9 mouse cellular contexts compared by ENCODE assay signal in genomic region chr8:71404951-71405351, GRCm38 (mm10). TPM values are rescaled to one million over a fixed set of nuclear protein-coding genes. Genes with fewer than 3 reads are reported as not detected.
DNase-seq lines count a peak whose midpoint lies in the region; ATAC-seq and TF ChIP-seq lines count a peak whose summit lies in the region.
"Had no signal": no experiment of that assay in that cellular context is flagged by ENCODE, and none has a peak within 500 bp of the region (broad histone marks: within the 10 kb centered on the region; RNA-seq: fewer than 3 reads in every experiment).

No protein-coding gene starts in this region.

- peaks cover 57% of the 10 kb centered on the region for H3K36me3 ChIP-seq in forebrain, embryonic 10.5 days (replicated peaks)
- H3K36me3 ChIP-seq in forebrain, embryonic 14.5 days (ENCODE audit: control insufficient read depth, insufficient read depth, low read length) = peaks cover 32% of the 10 kb centered on the region
- peaks cover 3% of the 10 kb centered on the region; the same call in 1 of the 2 replicates for H3K36me3 ChIP-seq in midbrain, embryonic 11.5 days (ENCODE audit: control insufficient read depth, insufficient read depth, low read length)
- H3K36me3 ChIP-seq in midbrain, embryonic 15.5 days (replicated peaks) = no peaks in the 10 kb centered on the region
- 0 out of 2 replicates have a peak, but pooled peaks cover 4% of the 10 kb centered on the region for H3K36me3 ChIP-seq in kidney, postnatal 0 days (ENCODE audit: insufficient read depth, low read length)
- peaks cover 24% of the 10 kb centered on the region; the same call in 1 of the 2 replicates for H3K36me3 ChIP-seq in stomach, embryonic 16.5 days (ENCODE audit: control insufficient read depth, insufficient read depth, low read length)

- no peaks in the 10 kb centered on the region for H3K9me3 ChIP-seq in forebrain, embryonic 10.5 days
- H3K9me3 ChIP-seq in forebrain, embryonic 14.5 days (replicated peaks; ENCODE audit: control insufficient read depth, low read length) = no peaks in the 10 kb centered on the region
- H3K9me3 ChIP-seq in midbrain, embryonic 11.5 days (ENCODE audit: control insufficient read depth, low read length) = no peaks in the 10 kb centered on the region
- no peaks in the 10 kb centered on the region for H3K9me3 ChIP-seq in midbrain, embryonic 15.5 days
- no peaks in the 10 kb centered on the region for H3K9me3 ChIP-seq in kidney, postnatal 0 days (replicated peaks; ENCODE audit: low read length)
- no peaks in the 10 kb centered on the region for H3K9me3 ChIP-seq in stomach, embryonic 16.5 days (replicated peaks; ENCODE audit: control insufficient read depth, low read length)

- H3K9ac ChIP-seq in forebrain, embryonic 14.5 days (ENCODE audit: low read length) = no peak overlapping the region
- H3K9ac ChIP-seq in midbrain, embryonic 11.5 days (ENCODE audit: low read length) = no peak overlapping the region
- H3K9ac ChIP-seq in midbrain, embryonic 15.5 days = no peak overlapping the region
- no peak overlapping the region for H3K9ac ChIP-seq in kidney, postnatal 0 days (ENCODE audit: low read depth, low read length)
- H3K9ac ChIP-seq in stomach, embryonic 16.5 days (ENCODE audit: low read length) = no peak overlapping the region

- no peak for ATAC-seq in forebrain, embryonic 14.5 days
- ATAC-seq in midbrain, embryonic 11.5 days (ENCODE audit: low FRiP score) = no peak
- ATAC-seq in midbrain, embryonic 15.5 days (replicated peaks) = no peak
- ATAC-seq in kidney, postnatal 0 days (replicated peaks; ENCODE audit: low FRiP score, low read depth) = no peak
- ATAC-seq in stomach, embryonic 16.5 days (ENCODE audit: insufficient read depth, low FRiP score) = no peak

- no peak overlapping the region for H3K4me2 ChIP-seq in forebrain, embryonic 14.5 days (ENCODE audit: low read length)
- peak overlapping the region; percentile 95 for H3K4me2 ChIP-seq in midbrain, embryonic 11.5 days
- H3K4me2 ChIP-seq in midbrain, embryonic 15.5 days = no peak overlapping the region
- H3K4me2 ChIP-seq in kidney, postnatal 0 days (ENCODE audit: low read length) = no peak overlapping the region
- peak overlapping the region; percentile 96 for H3K4me2 ChIP-seq in stomach, embryonic 16.5 days (ENCODE audit: low read depth, low read length)

- no peak overlapping the region for H3K27ac ChIP-seq in forebrain, embryonic 10.5 days
- no peak overlapping the region for H3K27ac ChIP-seq in forebrain, embryonic 14.5 days (ENCODE audit: low read depth, low read length)
- H3K27ac ChIP-seq in midbrain, embryonic 11.5 days (ENCODE audit: low read depth, low read length) = no peak overlapping the region
- no peak overlapping the region for H3K27ac ChIP-seq in midbrain, embryonic 15.5 days
- H3K27ac ChIP-seq in kidney, postnatal 0 days = no peak overlapping the region
- H3K27ac ChIP-seq in stomach, embryonic 16.5 days (ENCODE audit: low read length) = no peak overlapping the region

- 88% methylated on average over 9 of the region's 9 CpGs for WGBS in forebrain, embryonic 10.5 days
- 88% methylated on average over 9 of the region's 9 CpGs for WGBS in forebrain, embryonic 14.5 days
- 90% methylated on average over 9 of the region's 9 CpGs for whole genome bisulfite sequencing in midbrain, embryonic 11.5 days
- 87% methylated on average over 9 of the region's 9 CpGs for WGBS in midbrain, embryonic 15.5 days
- 66% methylated on average over 9 of the region's 9 CpGs for WGBS in kidney, postnatal 0 days
- 82% methylated on average over 9 of the region's 9 CpGs for WGBS in stomach, embryonic 16.5 days

- no peaks in the 10 kb centered on the region for H3K27me3 ChIP-seq in forebrain, embryonic 10.5 days (ENCODE audit: poor library complexity, severe bottlenecking)
- no peaks in the 10 kb centered on the region for H3K27me3 ChIP-seq in forebrain, embryonic 14.5 days (replicated peaks; ENCODE audit: control insufficient read depth, insufficient read depth, low read length)
- no peaks in the 10 kb centered on the region for H3K27me3 ChIP-seq in midbrain, embryonic 11.5 days (ENCODE audit: control insufficient read depth, insufficient read depth, low read length)
- no peaks in the 10 kb centered on the region for H3K27me3 ChIP-seq in midbrain, embryonic 15.5 days (replicated peaks)
- no peaks in the 10 kb centered on the region for H3K27me3 ChIP-seq in kidney, postnatal 0 days (ENCODE audit: insufficient read depth, low read length)
- no peaks in the 10 kb centered on the region for H3K27me3 ChIP-seq in stomach, embryonic 16.5 days (ENCODE audit: control insufficient read depth, insufficient read depth, low read length)
- H3K27me3 ChIP-seq: Patski had no signal

- peak overlapping the region; percentile 73 for H3K4me3 ChIP-seq in forebrain, embryonic 10.5 days
- no peak overlapping the region for H3K4me3 ChIP-seq in forebrain, embryonic 14.5 days (ENCODE audit: low read depth, low read length)
- H3K4me3 ChIP-seq in midbrain, embryonic 11.5 days (ENCODE audit: low read depth, low read length) = no peak overlapping the region
- H3K4me3 ChIP-seq in midbrain, embryonic 15.5 days = no peak overlapping the region
- H3K4me3 ChIP-seq in kidney, postnatal 0 days (replicated peaks; ENCODE audit: low read depth, low read length) = peak overlapping the region; percentile 44; the same call in 1 of the 2 replicates
- H3K4me3 ChIP-seq in stomach, embryonic 16.5 days (replicated peaks; ENCODE audit: low read length) = no peak overlapping the region

- DNase-seq in forebrain, embryonic 10.5 days (ENCODE audit: extremely low spot score, low spot score) = peak; percentile 13
- DNase-seq in forebrain, embryonic 14.5 days (ENCODE audit: low spot score) = no peak
- no peak for DNase-seq in midbrain, embryonic 11.5 days (ENCODE audit: low spot score, missing footprints)
- no peak for DNase-seq in kidney, postnatal 0 days (ENCODE audit: low spot score)
- no peak for DNase-seq in embryo, embryonic 9.5 days (ENCODE audit: extremely low spot score)
- DNase-seq in ovary, postnatal 10 days (ENCODE audit: low spot score) = no peak

- TF ChIP-seq CTCF in kidney, postnatal 0 days (IDR thresholded peaks at IDR 0.05; ENCODE audit: low read depth) = no peak

- H3K4me1 ChIP-seq in forebrain, embryonic 10.5 days = peaks cover 30% of the 10 kb centered on the region
- H3K4me1 ChIP-seq in forebrain, embryonic 14.5 days (ENCODE audit: control insufficient read depth, insufficient read depth, low read length) = peaks cover 11% of the 10 kb centered on the region
- peaks cover 3% of the 10 kb centered on the region; the same call in 1 of the 2 replicates for H3K4me1 ChIP-seq in midbrain, embryonic 11.5 days (ENCODE audit: control insufficient read depth, insufficient read depth, low read length)
- peaks cover 18% of the 10 kb centered on the region for H3K4me1 ChIP-seq in midbrain, embryonic 15.5 days
- peaks cover 7% of the 10 kb centered on the region for H3K4me1 ChIP-seq in kidney, postnatal 0 days (replicated peaks; ENCODE audit: insufficient read depth, low read length)
- H3K4me1 ChIP-seq in stomach, embryonic 16.5 days (ENCODE audit: control insufficient read depth, insufficient read depth, low read length) = peaks cover 20% of the 10 kb centered on the region

RNA-seq across cellular contexts. Expression of gene Ankle1, which starts 0.9 kb away (rescaled TPM):
- polyA plus RNA-seq in forebrain, embryonic 10.5 days (2016; fragmentation: Nextera tagmentation; extraction: Ambion mirVana) = 47.3 and 51.2 TPM in 2 replicates
- 4.3 and 7.2 TPM in 2 replicates for polyA plus RNA-seq in forebrain, embryonic 14.5 days (2014; fragmentation: Nextera tagmentation; extraction: Ambion mirVana)
- polyA plus RNA-seq in midbrain, embryonic 11.5 days (2014; fragmentation: Nextera tagmentation; extraction: Ambion mirVana) = 14.9 and 16.3 TPM in 2 replicates
- polyA plus RNA-seq in midbrain, embryonic 15.5 days (2015; fragmentation: Nextera tagmentation; extraction: Ambion mirVana) = 6.5 and 6.7 TPM in 2 replicates
- polyA plus RNA-seq in kidney, postnatal 0 days (2015; fragmentation: Nextera tagmentation; extraction: Ambion mirVana) = 7.9 and 9.2 TPM in 2 replicates
- 38.7 and 42.5 TPM in 2 replicates for polyA plus RNA-seq in stomach, embryonic 16.5 days (2015; fragmentation: Nextera tagmentation; extraction: Ambion mirVana)

RNA-seq across cellular contexts. Expression of gene Babam1, which starts 8.3 kb away (rescaled TPM):
- 106 and 108 TPM in 2 replicates for polyA plus RNA-seq in forebrain, embryonic 10.5 days (2016; fragmentation: Nextera tagmentation; extraction: Ambion mirVana)
- 91.7 and 97.0 TPM in 2 replicates for polyA plus RNA-seq in forebrain, embryonic 14.5 days (2014; fragmentation: Nextera tagmentation; extraction: Ambion mirVana)
- 99.0 and 99.2 TPM in 2 replicates for polyA plus RNA-seq in midbrain, embryonic 11.5 days (2014; fragmentation: Nextera tagmentation; extraction: Ambion mirVana)
- 101 and 102 TPM in 2 replicates for polyA plus RNA-seq in midbrain, embryonic 15.5 days (2015; fragmentation: Nextera tagmentation; extraction: Ambion mirVana)
- polyA plus RNA-seq in kidney, postnatal 0 days (2015; fragmentation: Nextera tagmentation; extraction: Ambion mirVana) = 92.3 and 96.4 TPM in 2 replicates
- polyA plus RNA-seq in stomach, embryonic 16.5 days (2015; fragmentation: Nextera tagmentation; extraction: Ambion mirVana) = 72.2 and 77.4 TPM in 2 replicates

RNA-seq across cellular contexts. Expression of gene Ushbp1, which starts 9.3 kb away (rescaled TPM):
- polyA plus RNA-seq in forebrain, embryonic 10.5 days (2016; fragmentation: Nextera tagmentation; extraction: Ambion mirVana) = 5.8 and 5.9 TPM in 2 replicates
- polyA plus RNA-seq in forebrain, embryonic 14.5 days (2014; fragmentation: Nextera tagmentation; extraction: Ambion mirVana) = 2.8 and 4.4 TPM in 2 replicates
- 2.4 and 3.3 TPM in 2 replicates for polyA plus RNA-seq in midbrain, embryonic 11.5 days (2014; fragmentation: Nextera tagmentation; extraction: Ambion mirVana)
- polyA plus RNA-seq in midbrain, embryonic 15.5 days (2015; fragmentation: Nextera tagmentation; extraction: Ambion mirVana) = 7.4 and 7.7 TPM in 2 replicates
- 18.8 and 20.4 TPM in 2 replicates for polyA plus RNA-seq in kidney, postnatal 0 days (2015; fragmentation: Nextera tagmentation; extraction: Ambion mirVana)
- 12.7 and 12.8 TPM in 2 replicates for polyA plus RNA-seq in stomach, embryonic 16.5 days (2015; fragmentation: Nextera tagmentation; extraction: Ambion mirVana)

RNA-seq across cellular contexts. Expression of gene Nr2f6, which starts 23.2 kb away (rescaled TPM):
- 47.8 and 49.0 TPM in 2 replicates for polyA plus RNA-seq in forebrain, embryonic 10.5 days (2016; fragmentation: Nextera tagmentation; extraction: Ambion mirVana)
- polyA plus RNA-seq in forebrain, embryonic 14.5 days (2014; fragmentation: Nextera tagmentation; extraction: Ambion mirVana) = 16.6 and 17.3 TPM in 2 replicates
- polyA plus RNA-seq in midbrain, embryonic 11.5 days (2014; fragmentation: Nextera tagmentation; extraction: Ambion mirVana) = 62.6 and 73.0 TPM in 2 replicates
- polyA plus RNA-seq in midbrain, embryonic 15.5 days (2015; fragmentation: Nextera tagmentation; extraction: Ambion mirVana) = 25.0 and 28.7 TPM in 2 replicates
- polyA plus RNA-seq in kidney, postnatal 0 days (2015; fragmentation: Nextera tagmentation; extraction: Ambion mirVana) = 110 and 138 TPM in 2 replicates
- 17.3 and 24.1 TPM in 2 replicates for polyA plus RNA-seq in stomach, embryonic 16.5 days (2015; fragmentation: Nextera tagmentation; extraction: Ambion mirVana)

RNA-seq across cellular contexts. Expression of gene Ocel1, which starts 33.9 kb away (rescaled TPM):
- polyA plus RNA-seq in forebrain, embryonic 10.5 days (2016; fragmentation: Nextera tagmentation; extraction: Ambion mirVana) = 3.5 and 4.0 TPM in 2 replicates
- 3.0 and 3.8 TPM in 2 replicates for polyA plus RNA-seq in forebrain, embryonic 14.5 days (2014; fragmentation: Nextera tagmentation; extraction: Ambion mirVana)
- 2.9 and 3.3 TPM in 2 replicates for polyA plus RNA-seq in midbrain, embryonic 11.5 days (2014; fragmentation: Nextera tagmentation; extraction: Ambion mirVana)
- polyA plus RNA-seq in midbrain, embryonic 15.5 days (2015; fragmentation: Nextera tagmentation; extraction: Ambion mirVana) = 6.5 and 6.8 TPM in 2 replicates
- polyA plus RNA-seq in kidney, postnatal 0 days (2015; fragmentation: Nextera tagmentation; extraction: Ambion mirVana) = 8.1 and 8.4 TPM in 2 replicates
- polyA plus RNA-seq in stomach, embryonic 16.5 days (2015; fragmentation: Nextera tagmentation; extraction: Ambion mirVana) = 5.6 and 6.5 TPM in 2 replicates

Comparison
In these comparisons a context has a peak if more than half of its experiments do, and no peak if none do; other contexts are left out.
1. H3K4me3 ChIP-seq: peak in forebrain, embryonic 10.5 days (single experiment) and kidney, postnatal 0 days (single experiment); none in forebrain, embryonic 14.5 days (single experiment), midbrain, embryonic 11.5 days (single experiment), midbrain, embryonic 15.5 days (single experiment) and stomach, embryonic 16.5 days (single experiment).
2. H3K4me2 ChIP-seq: peak in midbrain, embryonic 11.5 days (single experiment) and stomach, embryonic 16.5 days (single experiment); none in forebrain, embryonic 14.5 days (single experiment), midbrain, embryonic 15.5 days (single experiment) and kidney, postnatal 0 days (single experiment).